Mouse (Mus musculus) large intestine, adult 2 months (tissue): ENCODE measurements around the gene Gm20547. TPM values are rescaled to one million over a fixed set of nuclear protein-coding genes. Genes with fewer than 3 reads are reported as not detected.
"Not testable (repeated sequence)": the region's sequence is repeated elsewhere in the genome, so short reads cannot be mapped to it uniquely, and the experiment has no call there.

ENCODE experiments used
- DNase-seq: peaks from one replicate; pipeline ENCODE4 v3.0.0-alpha.2; 2012; ENCODE audit warnings: low read depth, low spot score
- WGBS: fragments of 180-500 bp; shearing (Covaris S2); methylation state at CpG from one replicate; pipeline ENCODE4 v1.1.7; 2018; 5-methylcytosine and 5-hydroxymethylcytosine counted together
- polyA plus RNA-seq: library from polyadenylated mRNA; depleted of rRNA; stranded (reverse); fragments of >200 nt; gene quantifications from 2 replicates; pipeline ENCODE4 v1.2.3, GENCODE M21; 2012; rRNA removed

Gene Gm20547
- not detected in 2 replicates for polyA plus RNA-seq

DNA sequence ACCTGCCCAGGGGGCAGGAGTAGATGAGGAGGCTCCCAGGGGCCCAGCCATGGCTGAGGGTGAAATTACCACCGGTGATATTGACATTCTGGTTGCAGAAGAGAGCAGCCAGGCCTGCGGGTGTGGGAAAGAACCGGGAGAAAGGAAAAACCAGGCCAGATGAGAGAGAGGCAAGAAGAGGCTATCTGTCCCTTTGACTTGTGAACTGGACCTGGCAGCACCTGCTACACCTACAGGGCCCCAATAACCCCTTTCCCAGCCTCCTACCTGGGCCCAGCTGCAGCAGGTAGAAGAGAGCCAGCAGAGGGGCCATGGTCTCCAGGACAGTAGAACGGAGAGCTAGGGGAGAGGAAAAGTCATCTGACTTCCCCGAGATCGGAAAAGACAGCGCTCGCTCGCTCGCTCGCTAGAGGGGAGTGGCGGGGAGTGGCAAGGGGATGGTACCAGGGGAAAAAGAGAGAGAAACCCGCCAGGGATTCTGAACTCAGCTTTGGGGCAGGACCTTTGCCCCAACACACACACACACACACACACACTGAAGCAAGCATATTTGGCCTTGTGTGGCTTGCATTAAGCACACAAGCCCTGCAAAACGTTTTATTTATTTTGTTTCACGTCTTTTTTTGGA lies at the start of gene Gm20547:
Gm20547 (minus strand) TSS at position 360 of the 628 bp plus-strand sequence.
- DNase-seq = no peak
- WGBS = 10% methylated on average over 15 of the region's 15 CpGs

DNA sequence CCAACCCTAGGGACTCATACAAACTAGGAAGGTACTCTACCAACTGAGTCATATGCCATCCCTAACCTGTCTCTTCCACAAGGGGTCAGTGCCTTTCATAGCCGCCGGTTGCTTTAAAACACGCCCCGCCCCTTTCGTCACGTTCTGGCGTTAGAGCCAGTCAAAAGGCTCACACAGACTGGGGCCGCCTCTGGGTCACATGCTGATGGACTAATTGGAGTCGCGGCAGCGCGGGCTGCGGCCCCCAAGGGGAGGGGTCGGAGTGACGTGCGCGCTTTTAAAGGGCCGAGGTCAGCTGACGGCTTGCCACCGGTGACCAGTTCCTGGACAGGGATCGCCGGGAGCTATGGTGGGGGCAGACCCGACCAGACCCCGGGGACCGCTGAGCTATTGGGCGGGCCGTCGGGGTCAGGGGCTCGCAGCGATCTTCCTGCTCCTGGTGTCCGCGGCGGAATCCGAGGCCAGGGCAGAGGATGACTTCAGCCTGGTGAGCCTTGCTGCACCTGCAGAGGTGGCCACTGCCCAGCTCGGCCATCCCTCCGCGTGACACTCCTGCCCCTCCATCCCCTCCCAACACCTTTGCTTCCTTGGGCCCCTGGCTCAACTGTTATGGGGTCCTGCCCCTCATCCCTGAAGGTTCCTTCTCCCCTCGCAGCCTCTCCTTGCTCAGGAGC lies 49.4 kb upstream of the Gm20547 start, which contains the start of gene Neu1:
Neu1 (plus strand) TSS at position 193 of the 674 bp plus-strand sequence.
- under 1% methylated on average over 38 of the region's 38 CpGs for WGBS

DNA sequence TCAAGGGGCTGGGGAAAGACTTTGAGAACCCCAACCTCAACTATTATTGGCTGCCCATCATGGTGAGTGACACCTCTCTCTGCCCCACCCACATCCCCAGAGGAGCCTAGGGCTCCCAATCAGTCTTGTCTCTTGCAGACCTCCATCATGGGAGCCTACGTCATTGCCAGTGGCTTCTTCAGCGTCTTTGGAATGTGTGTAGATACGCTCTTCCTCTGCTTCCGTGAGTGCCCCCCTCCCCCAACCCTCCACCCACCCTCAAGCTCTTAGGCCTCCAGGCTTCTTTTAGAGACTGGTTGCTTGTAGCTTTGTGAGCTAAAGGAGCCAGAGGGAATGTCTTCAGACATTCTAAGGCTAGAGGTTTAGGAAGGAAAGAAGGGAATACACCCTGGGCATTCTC lies 47.0 kb upstream of the Gm20547 start:
- 77% methylated on average over 4 of the region's 4 CpGs for WGBS
- DNase-seq = no peak

More for the DNA sequence above, 49.4 kb upstream of the Gm20547 start, which contains the start of gene Neu1:
- DNase-seq = peak; percentile 95

DNA sequence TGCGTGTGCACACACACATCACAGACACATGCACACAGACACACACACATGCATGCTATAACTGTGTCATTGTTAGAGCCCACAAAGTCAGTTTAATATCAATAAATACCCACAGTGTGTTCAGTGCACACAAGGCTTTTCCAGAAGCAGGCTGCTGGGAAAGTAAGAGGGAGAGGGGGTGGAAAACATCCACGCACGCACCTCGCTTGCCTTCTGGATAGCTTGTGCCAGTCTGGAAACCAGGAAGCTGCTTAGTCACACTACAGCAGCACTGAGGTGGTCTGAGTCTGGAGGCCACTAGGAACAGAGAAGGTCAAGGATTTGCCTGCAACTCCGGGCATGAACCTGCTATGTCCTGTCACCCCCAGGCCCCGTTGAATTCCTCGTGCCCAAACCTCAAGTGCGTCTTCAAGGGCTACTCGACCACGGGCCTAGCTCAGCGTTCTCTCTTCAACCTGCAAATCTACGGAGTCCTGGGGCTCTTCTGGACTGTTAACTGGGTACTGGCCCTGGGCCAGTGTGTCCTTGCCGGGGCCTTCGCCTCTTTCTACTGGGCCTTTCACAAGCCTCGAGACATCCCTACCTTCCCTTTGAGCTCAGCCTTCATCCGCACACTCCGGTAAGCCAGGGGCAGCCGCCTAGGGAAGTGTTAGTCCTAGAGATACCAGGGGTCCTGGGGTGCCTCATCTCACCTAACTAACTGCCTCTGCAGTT lies 45.6 kb upstream of the Gm20547 start:
- 89% methylated on average over 18 of the region's 18 CpGs for WGBS
- DNase-seq = no peak

DNA sequence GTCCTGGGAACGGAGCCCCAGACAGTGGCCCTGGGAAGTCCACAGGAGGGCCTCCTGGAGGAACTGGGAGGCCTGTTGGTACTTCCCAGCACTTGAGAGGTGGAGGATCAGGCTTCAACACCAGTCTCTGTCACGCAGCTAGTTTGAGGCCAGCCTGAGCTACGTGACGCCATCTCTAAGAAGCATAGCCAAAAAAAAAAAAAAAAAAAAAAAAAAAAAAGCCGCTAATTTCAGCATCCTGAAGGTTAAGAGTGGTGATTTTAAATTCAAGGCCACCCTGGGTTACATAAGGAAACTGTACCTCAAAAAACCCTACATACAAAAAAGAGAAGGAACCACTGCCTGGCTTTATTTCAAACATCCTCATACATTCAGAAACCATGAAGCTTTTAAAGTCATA lies 42.4 kb upstream of the Gm20547 start:
- 76% methylated on average over 5 of the region's 5 CpGs for WGBS
- no peak for DNase-seq

DNA sequence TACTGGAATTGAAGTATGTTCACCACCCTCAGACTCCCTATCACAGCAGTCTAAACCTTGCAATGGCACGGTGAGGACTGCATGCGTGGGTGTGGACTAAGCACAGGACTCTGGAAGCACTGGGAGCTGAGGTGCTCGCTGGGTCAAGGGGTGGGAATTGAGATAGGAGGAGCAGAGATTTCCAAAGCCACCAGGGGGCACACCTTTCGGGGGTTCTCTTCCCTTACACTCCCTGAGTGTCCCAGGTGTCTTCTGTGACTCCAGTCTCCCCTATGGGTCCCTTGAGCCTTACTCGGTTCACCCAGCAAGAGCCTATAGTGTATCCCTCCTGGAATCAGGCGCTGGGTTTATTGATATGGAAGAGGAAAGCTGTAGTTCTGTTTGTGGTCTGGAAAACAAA lies 41.1 kb upstream of the Gm20547 start:
- 56% methylated on average over 6 of the region's 6 CpGs for WGBS
- DNase-seq = no peak

DNA sequence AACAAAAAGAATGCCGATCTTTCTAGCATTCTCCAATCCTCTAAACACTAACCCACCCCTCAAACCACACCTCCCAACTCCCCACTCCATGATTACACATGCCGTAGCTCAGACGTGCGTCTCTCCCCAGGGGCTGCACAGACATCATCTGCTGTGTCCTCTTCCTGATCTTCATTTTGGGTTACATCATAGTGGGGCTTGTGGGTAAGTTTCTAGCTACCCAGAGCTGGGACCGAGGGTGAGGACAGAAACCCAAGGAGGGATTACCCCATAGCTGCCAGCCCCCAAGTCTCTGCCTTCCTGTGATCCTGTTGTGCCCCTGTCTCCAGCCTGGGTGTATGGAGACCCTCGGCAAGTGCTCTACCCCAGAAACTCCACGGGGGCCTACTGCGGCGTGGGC lies 35.3 kb upstream of the Gm20547 start:
- WGBS = 74% methylated on average over 9 of the region's 9 CpGs
- no peak for DNase-seq

DNA sequence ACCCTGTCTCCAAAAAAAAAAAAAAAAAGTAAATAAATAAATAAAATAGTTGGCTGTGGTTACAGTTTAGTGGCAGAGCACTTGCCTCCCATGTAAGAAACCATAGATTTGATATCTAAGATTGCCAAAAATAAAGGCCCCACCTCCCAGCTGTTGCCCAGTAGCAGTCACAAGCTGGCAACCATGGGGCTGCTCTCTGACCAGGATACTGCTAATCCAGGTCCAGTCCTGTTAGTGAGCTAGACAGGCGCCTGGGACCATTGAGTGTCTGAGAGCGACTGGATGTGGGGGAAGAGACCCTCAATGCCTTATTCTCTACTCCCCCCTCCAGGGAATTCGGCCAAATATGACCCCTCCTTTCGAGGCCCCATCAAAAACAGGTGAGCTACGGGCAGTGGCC lies 34.5 kb upstream of the Gm20547 start:
- WGBS = 81% methylated on average over 5 of the region's 5 CpGs
- no peak for DNase-seq

DNA sequence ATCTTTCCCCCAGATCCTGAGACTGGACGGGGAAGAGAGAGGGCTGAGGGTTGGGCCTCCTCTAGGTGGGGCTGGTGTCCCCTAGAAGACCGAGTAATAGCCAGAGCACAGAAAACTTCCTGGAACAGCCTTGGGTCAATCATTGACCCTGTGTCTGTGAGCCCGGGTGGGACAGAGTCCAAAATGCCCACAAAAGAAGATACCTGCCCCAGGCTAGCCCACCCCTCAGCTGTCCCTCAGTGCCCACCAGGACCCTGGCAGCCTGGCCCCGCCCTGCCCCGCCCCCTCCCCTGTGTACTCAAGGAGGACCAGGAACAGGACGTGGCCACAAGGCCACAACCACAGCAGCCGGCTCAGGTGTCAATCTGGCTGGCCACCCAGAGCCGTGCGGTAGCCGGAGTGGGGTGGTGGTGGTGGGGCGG lies 33.6 kb upstream of the Gm20547 start:
- 14% methylated on average over 11 of the region's 11 CpGs for WGBS
- no peak for DNase-seq

DNA sequence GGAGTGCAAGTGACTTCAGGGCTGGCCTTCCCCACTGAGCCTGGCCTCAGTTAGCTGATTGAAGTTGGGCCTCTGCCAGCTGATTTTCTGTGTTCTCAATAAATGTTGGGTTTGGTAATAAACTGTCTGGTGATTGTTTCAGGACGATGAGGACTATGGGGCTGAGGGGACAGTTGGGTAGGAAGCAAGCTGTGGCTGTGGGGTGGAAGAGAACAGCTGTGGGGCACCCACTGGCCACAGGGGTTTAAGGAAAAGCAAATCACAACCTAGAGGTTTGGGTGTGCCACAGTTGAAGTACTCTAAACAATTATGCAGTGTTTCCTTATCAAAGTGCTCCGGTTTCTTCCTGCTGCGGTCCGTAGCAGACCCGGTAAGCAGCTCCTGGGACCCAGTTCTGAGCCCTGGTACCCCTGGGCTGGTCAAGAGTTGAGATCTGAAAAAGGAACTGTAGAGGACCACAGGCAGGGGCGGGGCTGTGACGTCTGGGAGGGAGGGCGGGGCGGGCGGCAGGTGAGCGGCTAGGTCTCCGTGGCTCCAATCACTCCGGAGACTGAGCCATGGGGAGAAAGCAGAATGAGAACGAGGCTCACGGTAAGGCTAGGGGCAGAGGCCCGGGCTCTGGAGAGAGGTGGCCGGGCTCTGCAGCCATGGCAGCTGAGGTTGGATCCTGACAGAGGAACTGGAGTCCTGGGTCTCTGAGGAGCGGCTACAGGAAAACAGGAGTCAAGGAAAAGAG lies 32.3 kb upstream of the Gm20547 start, which contains the start of gene Slc44a4:
Slc44a4 (plus strand) TSS at position 537 of the 736 bp plus-strand sequence.
- no peak for DNase-seq
- WGBS = 19% methylated on average over 18 of the region's 18 CpGs

DNA sequence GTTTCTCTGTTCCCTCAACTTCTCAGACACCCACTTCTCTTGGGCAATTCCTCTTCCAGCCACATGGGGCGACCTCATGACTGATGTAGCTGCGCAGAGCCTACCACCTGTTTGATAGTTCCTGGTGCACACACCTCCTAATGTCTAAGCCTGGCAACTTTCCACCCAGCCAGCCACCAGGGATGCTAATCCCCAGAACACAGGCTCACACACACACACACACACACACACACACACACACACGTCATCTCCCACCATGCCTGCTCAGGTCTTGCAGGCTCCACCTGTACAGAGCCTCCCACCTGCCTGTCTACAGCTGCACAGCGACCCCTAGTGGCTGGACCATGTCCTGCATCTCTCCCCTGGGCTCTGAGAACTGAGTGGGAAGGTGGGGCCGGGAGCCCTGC lies 30.1 kb upstream of the Gm20547 start:
- 23% methylated on average over 5 of the region's 5 CpGs for WGBS
- DNase-seq = no peak

DNA sequence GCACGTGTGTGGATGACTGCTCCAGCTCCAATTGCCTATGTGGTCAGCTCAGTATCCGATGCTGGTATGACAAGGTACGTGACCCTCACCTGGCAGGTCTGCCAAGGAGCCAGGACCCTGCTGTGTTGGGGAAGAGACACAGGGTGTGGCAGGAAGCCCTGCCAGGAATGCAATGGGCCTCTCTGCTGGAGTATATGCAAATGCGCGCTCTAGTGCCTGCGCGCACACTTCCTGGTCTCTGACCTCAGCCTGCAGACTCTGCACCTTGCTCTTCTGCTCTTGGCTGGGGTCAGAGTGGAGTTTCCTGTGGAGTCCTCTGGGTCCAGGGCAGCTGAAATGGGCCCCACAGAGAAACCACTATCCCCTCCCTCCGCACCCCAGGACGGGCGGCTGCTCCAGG lies 29.1 kb upstream of the Gm20547 start:
- 47% methylated on average over 10 of the region's 10 CpGs for WGBS

DNA sequence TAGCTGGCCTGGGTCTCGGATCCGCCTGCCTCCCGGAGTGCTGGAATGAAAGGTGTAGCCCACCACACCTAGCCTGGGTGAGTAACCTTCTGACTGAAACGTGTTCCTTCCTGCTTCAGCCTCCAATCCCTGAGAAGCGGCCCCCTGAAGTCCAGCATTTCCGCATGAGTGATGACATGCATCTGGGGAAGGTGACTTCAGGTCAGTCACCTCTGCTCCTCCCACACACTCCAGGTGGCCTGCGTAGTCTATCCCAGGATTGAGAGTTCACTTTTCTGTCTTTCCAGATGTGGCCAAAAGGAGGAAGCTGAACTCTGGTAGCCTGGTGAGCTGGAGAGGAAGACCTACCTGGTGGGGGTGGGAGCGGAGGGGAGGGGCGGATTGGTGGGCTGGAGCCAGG lies 21.1 kb upstream of the Gm20547 start:
- DNase-seq = no peak

More for the DNA sequence above, 29.1 kb upstream of the Gm20547 start:
- no peak for DNase-seq

DNA sequence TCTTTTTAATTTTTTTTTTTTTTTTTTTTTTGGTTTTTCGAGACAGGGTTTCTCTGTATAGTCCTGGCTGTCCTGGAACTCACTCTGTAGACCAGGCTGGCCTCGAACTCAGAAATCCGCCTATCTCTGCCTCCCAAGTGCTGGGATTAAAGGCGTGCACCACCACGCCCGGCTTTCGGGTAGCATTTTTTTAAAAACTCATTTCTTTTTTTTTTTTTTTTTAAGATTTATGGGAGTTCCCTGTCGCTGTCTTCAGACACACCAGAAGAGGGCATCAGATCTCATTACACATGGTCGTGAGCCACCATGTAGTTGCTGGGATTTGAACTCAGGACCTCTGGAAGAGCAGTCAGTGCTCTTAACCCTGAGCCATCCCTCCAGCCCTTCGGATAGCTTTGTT lies 20.1 kb upstream of the Gm20547 start:
- not testable (repeated sequence) for DNase-seq

More for the DNA sequence above, 21.1 kb upstream of the Gm20547 start:
- 88% methylated on average over 9 of the region's 9 CpGs for WGBS

DNA sequence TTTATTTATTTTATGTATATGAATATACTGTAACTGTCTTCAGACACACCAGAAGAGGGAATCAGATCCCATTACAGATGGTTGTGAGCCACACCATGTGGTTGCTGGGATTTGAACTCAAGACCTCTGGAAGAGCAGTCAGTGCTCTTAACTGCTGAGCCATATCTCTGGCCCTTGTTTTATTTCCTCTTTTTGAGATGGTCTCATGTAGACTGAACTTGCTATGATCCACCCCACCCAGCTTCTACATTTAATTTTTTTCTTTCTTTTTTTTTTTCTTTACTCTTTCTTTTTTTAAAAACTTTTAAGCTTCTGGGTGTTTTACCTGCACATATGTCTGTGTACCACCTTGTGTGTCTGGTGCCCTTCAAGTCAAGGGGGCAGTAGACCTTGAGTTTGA lies 19.0 kb upstream of the Gm20547 start:
- not testable (repeated sequence) for DNase-seq

More for the DNA sequence above, 20.1 kb upstream of the Gm20547 start:
- WGBS = 71% methylated on average over 9 of the region's 10 CpGs

DNA sequence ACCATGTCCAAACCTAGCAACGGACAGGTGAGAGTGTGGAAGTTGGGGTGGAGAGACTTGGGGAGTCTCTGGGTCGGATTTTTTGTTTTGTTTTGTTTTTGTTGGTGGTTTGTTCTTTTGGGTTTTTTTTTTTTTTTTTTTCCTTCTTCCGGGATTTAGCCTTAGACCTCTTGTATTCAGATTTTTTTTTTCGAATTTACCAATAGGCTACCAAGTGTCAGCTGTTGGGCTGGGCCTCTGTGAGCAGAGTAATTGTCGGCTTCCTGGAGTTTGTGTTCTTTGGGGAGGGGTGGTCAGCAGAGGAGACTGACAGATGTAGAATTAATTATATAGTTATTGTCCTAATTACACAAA lies 18.0 kb upstream of the Gm20547 start:
- DNase-seq = no peak
- WGBS = 0% methylated on average over 5 of the region's 5 CpGs

DNA sequence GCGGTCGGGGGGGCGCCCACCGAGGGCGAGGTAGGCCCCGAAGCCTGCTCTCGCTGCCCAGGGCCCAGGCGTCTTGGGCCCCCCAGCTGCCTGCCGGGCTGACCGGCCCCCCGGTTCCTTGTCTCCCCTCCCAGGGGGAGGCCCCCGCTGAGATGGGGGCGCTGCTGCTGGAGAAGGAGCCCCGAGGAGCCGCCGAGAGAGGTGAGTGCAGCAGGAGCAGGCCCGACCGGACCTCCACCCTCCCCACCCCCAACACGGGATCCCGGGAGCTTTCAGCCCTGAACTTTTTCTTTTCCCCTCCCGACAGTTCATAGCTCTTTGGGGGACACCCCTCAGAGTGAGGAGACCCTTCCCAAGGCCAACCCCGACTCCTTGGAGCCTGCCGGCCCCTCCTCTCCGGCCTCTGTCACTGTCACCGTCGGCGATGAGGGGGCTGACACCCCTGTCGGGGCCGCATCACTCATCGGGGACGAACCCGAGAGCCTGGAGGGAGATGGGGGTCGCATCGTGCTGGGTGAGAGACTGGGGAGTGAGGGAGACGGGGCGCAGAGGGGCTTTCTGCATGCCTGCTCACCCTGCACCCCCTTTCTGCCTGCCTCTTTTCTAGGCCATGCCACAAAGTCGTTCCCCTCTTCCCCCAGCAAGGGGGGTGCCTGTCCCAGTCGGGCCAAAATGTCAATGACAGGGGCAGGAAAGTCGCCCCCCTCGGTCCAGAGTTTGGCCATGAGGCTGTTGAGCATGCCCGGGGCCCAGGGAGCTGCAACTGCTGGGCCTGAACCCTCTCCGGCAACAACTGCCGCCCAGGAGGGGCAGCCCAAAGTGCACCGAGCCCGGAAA lies 17.4 kb upstream of the Gm20547 start:
- under 1% methylated on average over 43 of the region's 45 CpGs for WGBS
- DNase-seq = no peak

DNA sequence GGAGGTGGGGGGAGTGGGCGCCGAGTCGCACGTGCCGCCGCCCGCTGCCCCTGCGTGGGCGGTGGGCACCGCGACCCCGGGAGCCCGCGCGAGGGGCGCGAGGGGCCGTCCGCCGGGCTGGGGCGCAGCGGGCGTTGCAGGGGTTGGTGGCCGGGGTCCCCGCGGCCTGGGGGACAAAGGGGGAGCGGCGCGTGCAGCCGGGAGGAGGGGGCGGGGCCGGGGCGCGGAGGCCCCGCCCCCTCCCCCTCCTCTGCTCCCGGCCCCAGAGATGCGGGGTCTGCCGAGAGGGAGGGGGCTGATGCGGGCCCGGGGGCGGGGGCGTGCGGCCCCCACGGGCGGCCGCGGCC lies 16.8 kb upstream of the Gm20547 start:
- 2% methylated on average over 33 of the region's 47 CpGs for WGBS
- DNase-seq = no peak

DNA sequence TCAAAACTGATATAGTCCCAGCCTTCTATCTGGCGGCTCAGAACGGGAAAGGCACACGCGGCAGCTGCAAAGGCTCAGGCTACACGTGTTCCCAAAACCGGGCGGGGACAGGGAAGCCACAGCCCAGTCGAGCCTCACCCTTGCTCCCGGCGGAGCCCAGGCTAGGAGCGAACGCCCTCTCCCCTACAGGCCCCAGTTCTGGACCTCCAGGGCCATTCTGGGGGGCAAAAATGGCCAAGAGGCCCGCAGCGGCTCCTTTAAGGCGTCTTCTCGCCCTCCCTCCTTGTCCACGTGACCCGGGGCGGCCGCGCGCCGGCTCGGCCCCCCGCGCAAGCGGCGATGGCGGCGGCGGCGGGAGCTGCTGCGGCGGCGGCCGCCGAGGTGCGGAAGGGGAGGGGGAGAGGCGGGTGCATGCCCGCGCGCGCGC lies 16.3 kb upstream of the Gm20547 start, which contains the start of the genes C2 and Ehmt2:
C2 (minus strand) TSS at position 106 of the 427 bp plus-strand sequence.
Ehmt2 (plus strand) TSS at position 310 of the 427 bp plus-strand sequence.
- under 1% methylated on average over 37 of the region's 44 CpGs for WGBS
- DNase-seq = no peak
